ENCODE assay signal across 8 mouse cellular contexts in the genomic region with DNA sequence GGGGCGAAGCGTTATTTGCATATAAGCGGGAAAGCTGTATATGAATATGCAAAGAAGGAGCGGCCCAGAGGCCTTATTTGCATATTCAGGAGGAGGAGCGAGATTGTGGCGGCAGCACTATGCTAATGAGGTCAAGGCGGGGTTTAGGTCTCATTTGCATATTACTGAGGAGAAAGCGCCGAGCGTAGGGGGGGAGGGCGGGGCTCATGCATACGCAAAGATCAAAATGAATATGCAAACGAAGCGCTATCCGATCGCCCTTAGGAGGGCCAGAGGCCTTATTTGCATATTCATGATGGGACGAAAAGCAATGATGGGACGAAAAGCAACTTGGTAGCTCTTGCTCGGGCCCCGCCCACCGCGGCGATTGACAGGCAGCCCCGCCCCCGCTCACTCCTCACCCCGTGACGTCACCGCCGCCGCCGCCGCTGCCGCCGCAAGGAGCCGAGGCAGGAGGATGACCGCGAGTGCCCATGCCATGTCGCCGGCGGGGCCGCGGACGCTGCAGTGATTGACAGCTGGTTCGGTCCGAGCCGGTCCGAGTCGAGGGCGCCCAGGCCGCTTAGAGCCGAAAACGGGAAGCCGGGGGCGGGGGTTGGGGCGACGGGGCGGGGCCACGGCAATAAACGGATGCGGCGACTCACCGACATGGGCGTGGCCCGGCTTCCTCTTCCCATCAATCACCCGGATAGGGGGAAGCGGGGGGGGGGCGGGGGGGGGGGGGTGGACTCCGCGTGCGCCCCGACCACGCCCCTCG. TPM values are rescaled to one million over a fixed set of nuclear protein-coding genes. Genes with fewer than 3 reads are reported as not detected.
DNase-seq lines count a peak whose midpoint lies in the region; ATAC-seq and TF ChIP-seq lines count a peak whose summit lies in the region.

A gene (minus strand): TSS at position 590 of the 757 bp plus-strand sequence.

- H3K79me2 ChIP-seq in heart, adult 2 months (replicated peaks; ENCODE audit: control insufficient read depth, insufficient read depth, low read length) = no peaks in the 10 kb centered on the region

- H3K36me3 ChIP-seq in embryonic facial prominence, embryonic 14.5 days (ENCODE audit: control insufficient read depth, insufficient read depth, low read length) = peaks cover 14% of the 10 kb centered on the region
- H3K36me3 ChIP-seq in heart, adult 2 months (ENCODE audit: control insufficient read depth, insufficient read depth, low read length) = no peaks in the 10 kb centered on the region
- peaks cover 24% of the 10 kb centered on the region for H3K36me3 ChIP-seq in limb, embryonic 13.5 days
- peaks cover 16% of the 10 kb centered on the region for H3K36me3 ChIP-seq in midbrain, embryonic 16.5 days (ENCODE audit: control insufficient read depth, insufficient read depth, low read length)

- no peak for TF ChIP-seq POLR2A in heart, adult 2 months (IDR thresholded peaks at IDR 0.05; ENCODE audit: insufficient read depth, low read depth, low read length)

- intact Hi-C loops in heart, adult 2 months (cut with DNase I) = loop anchor here (5.0 to 10.0 kb wide), 3 partner anchors 364 to 886 kb away; a partner anchor contains a TSS

- 1% methylated on average over 19 of the region's 73 CpGs for WGBS in embryonic facial prominence, embryonic 14.5 days
- 1% methylated on average over 65 of the region's 73 CpGs for WGBS in heart, adult 2 months
- WGBS in limb, embryonic 13.5 days = under 1% methylated on average over 51 of the region's 73 CpGs
- WGBS in midbrain, embryonic 16.5 days = under 1% methylated on average over 56 of the region's 73 CpGs

- peak; percentile 95 for DNase-seq in 3T3-L1 (ENCODE audit: low read depth, low spot score)
- peak; percentile 83 to 90 for DNase-seq in adrenal gland, postnatal 4 days (ENCODE audit: low spot score in 2 of 2)
- peak; percentile 97 for DNase-seq in embryonic facial prominence, embryonic 14.5 days (ENCODE audit: low spot score)
- peak; percentile 89 to 90 for DNase-seq in heart, adult 2 months
- DNase-seq in kidney, adult 8-10 months = peak; percentile 79 to 90
- DNase-seq in spleen, postnatal 10 days (ENCODE audit: low spot score in 2 of 2) = peak; percentile 82 to 93

- H3K9me3 ChIP-seq in embryonic facial prominence, embryonic 14.5 days (ENCODE audit: control insufficient read depth, low read length) = peaks cover 31% of the 10 kb centered on the region
- peaks cover 39% of the 10 kb centered on the region for H3K9me3 ChIP-seq in limb, embryonic 13.5 days
- peaks cover 26% of the 10 kb centered on the region for H3K9me3 ChIP-seq in midbrain, embryonic 16.5 days (replicated peaks; ENCODE audit: control insufficient read depth, low read length, poor library complexity, severe bottlenecking)

- H3K27me3 ChIP-seq in embryonic facial prominence, embryonic 14.5 days (replicated peaks; ENCODE audit: control insufficient read depth, insufficient read depth, low read length) = no peaks in the 10 kb centered on the region
- no peaks in the 10 kb centered on the region for H3K27me3 ChIP-seq in heart, adult 2 months (ENCODE audit: control insufficient read depth, insufficient read depth, low read length)
- H3K27me3 ChIP-seq in limb, embryonic 13.5 days = no peaks in the 10 kb centered on the region
- no peaks in the 10 kb centered on the region for H3K27me3 ChIP-seq in midbrain, embryonic 16.5 days (ENCODE audit: control insufficient read depth, insufficient read depth, low read depth, low read length)

- TF ChIP-seq CTCF in heart, adult 2 months (IDR thresholded peaks at IDR 0.05) = no peak

- H3K27ac ChIP-seq in embryonic facial prominence, embryonic 14.5 days (replicated peaks; ENCODE audit: low read depth, low read length) = peak within 1 kb of the TSS; percentile 96
- H3K27ac ChIP-seq in heart, adult 2 months = peak within 1 kb of the TSS; percentile 92
- H3K27ac ChIP-seq in limb, embryonic 13.5 days = peak within 1 kb of the TSS; percentile 92
- peak within 1 kb of the TSS; percentile 99 for H3K27ac ChIP-seq in midbrain, embryonic 16.5 days (ENCODE audit: low read length)

- TF ChIP-seq EP300 in heart, adult 2 months (IDR thresholded peaks at IDR 0.05; ENCODE audit: insufficient read depth, low read depth, low read length) = no peak

- peak within 1 kb of the TSS; percentile 67 for H3K4me3 ChIP-seq in embryonic facial prominence, embryonic 14.5 days (ENCODE audit: low read depth, low read length)
- peak within 1 kb of the TSS; percentile 75 for H3K4me3 ChIP-seq in heart, adult 2 months
- H3K4me3 ChIP-seq in limb, embryonic 13.5 days = peak within 1 kb of the TSS; percentile 66
- H3K4me3 ChIP-seq in midbrain, embryonic 16.5 days (ENCODE audit: low read depth, low read length) = peak within 1 kb of the TSS; percentile 67

- H3K4me2 ChIP-seq in embryonic facial prominence, embryonic 14.5 days (ENCODE audit: low read depth, low read length) = peak within 1 kb of the TSS; percentile 59
- peak within 1 kb of the TSS; percentile 56 for H3K4me2 ChIP-seq in limb, embryonic 13.5 days (replicated peaks)
- H3K4me2 ChIP-seq in midbrain, embryonic 16.5 days (ENCODE audit: low read length) = peak within 1 kb of the TSS; percentile 58

- H3K4me1 ChIP-seq in embryonic facial prominence, embryonic 14.5 days (ENCODE audit: control insufficient read depth, insufficient read depth, low read length) = no peaks in the 10 kb centered on the region
- H3K4me1 ChIP-seq in heart, adult 2 months (ENCODE audit: control insufficient read depth, insufficient read depth, low read length) = no peaks in the 10 kb centered on the region
- H3K4me1 ChIP-seq in limb, embryonic 13.5 days = no peaks in the 10 kb centered on the region
- no peaks in the 10 kb centered on the region for H3K4me1 ChIP-seq in midbrain, embryonic 16.5 days (ENCODE audit: control insufficient read depth, insufficient read depth, low read length)

- peak within 1 kb of the TSS; percentile 75 for H3K9ac ChIP-seq in embryonic facial prominence, embryonic 14.5 days (ENCODE audit: low read depth, low read length)
- peak within 1 kb of the TSS; percentile 98 for H3K9ac ChIP-seq in heart, adult 2 months (ENCODE audit: low read depth, low read length)
- H3K9ac ChIP-seq in limb, embryonic 13.5 days = peak within 1 kb of the TSS; percentile 64
- peak within 1 kb of the TSS; percentile 78 for H3K9ac ChIP-seq in midbrain, embryonic 16.5 days (ENCODE audit: low read depth, low read length)

- peak; percentile 68 for ATAC-seq in embryonic facial prominence, embryonic 14.5 days (ENCODE audit: low read depth)
- peak; percentile 45 for ATAC-seq in limb, embryonic 13.5 days (ENCODE audit: low FRiP score, low read depth)
- ATAC-seq in midbrain, embryonic 16.5 days = peak; percentile 22

RNA-seq across cellular contexts. Expression of the gene that starts here (rescaled TPM):
- 10 to 100 TPM; 31.6 to 36.4 TPM for total RNA-seq in adrenal gland, postnatal 4 days (2021)
- polyA plus RNA-seq in embryonic facial prominence, embryonic 14.5 days (2014; fragmentation: Nextera tagmentation; extraction: Ambion mirVana) = 7.8 and 7.9 TPM in 2 replicates
- 1 to 10 TPM; 4.7 to 7.3 TPM for total RNA-seq in heart, adult 2 months (2021)
- 3.4 and 8.4 TPM in 2 replicates for polyA plus RNA-seq in heart, adult 2 months (2012; rRNA removed)
- 10.5 and 10.6 TPM in 2 replicates for polyA plus RNA-seq in limb, embryonic 13.5 days (2015; fragmentation: Nextera tagmentation; extraction: Ambion mirVana)
- polyA plus RNA-seq in midbrain, embryonic 16.5 days (2015; fragmentation: Nextera tagmentation; extraction: Ambion mirVana) = 13.7 and 18.1 TPM in 2 replicates

Comparison
In these comparisons a context has a peak if more than half of its experiments do, and no peak if none do; other contexts are left out.
1. Peak in every context shown above with its lines: DNase-seq, ATAC-seq, H3K4me3 ChIP-seq and H3K27ac ChIP-seq.